Mouse (Mus musculus) cerebellum, postnatal 4 days (tissue): Measurements from ENCODE around the gene Wdr92.
"Not testable (repeated sequence)": the region's sequence is repeated elsewhere in the genome, so short reads cannot be mapped to it uniquely, and the experiment has no call there.

Experiments used
- DNase-seq, 2 experiments: peaks; one replicate each; pipeline ENCODE4 v3.0.0; 2022; ENCODE audit warnings: low spot score in 2 of 2, mixed read lengths in 1 of 2

Gene Wdr92

GRCm38 (mm10) chr11:17211258-17212140, 29.6 kb downstream of the Wdr92 start, which contains the start of gene Pno1:
Gene Pno1 (minus strand): TSS chr11:17211568.
- DNase-seq = peak; percentile 83 to 93

DNA sequence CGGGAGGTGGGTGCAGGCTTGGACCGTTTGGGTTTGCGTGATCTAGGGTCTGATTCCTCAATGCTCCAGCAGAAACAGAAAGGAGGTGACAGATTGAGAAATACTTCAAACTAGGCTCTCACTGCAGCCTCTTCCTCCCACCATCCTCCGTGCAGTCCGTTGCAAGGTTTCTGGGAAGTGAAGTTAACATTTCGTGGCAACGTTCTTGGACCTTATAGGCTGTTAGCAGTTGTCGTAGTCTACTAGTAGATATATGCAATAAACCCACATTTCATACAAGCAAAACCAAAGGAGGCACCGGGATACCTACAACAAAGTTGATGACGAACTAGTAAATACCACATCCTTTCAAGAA, 30.2 kb downstream of the Wdr92 start:
- no peak for DNase-seq

GRCm38 (mm10) chr11:17212903-17213509, 31.1 kb downstream of the Wdr92 start:
- DNase-seq = no peak

- DNase-seq = no peak
Observed at GRCm38 (mm10) chr11:17215475-17215874, 33.6 kb downstream of the Wdr92 start.

DNA sequence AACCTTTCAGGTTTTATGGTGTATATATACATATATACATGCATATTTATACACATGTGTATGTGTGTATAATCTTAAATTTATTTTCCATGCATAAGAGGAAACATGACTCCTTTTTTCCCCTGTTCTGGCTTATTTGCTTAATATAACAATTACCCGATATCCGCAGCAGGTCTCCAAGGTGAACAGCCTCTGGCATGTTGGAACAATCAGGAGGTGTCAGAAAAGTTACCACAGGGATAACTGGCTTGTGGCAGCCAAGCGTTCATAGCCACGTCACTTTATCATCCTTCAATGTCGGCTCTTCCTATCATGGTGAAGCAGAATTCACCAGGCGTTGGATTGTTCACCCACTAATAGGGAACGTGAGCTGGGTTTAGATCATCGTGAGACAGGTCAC, 39.2 kb downstream of the Wdr92 start:
- no peak for DNase-seq

DNA sequence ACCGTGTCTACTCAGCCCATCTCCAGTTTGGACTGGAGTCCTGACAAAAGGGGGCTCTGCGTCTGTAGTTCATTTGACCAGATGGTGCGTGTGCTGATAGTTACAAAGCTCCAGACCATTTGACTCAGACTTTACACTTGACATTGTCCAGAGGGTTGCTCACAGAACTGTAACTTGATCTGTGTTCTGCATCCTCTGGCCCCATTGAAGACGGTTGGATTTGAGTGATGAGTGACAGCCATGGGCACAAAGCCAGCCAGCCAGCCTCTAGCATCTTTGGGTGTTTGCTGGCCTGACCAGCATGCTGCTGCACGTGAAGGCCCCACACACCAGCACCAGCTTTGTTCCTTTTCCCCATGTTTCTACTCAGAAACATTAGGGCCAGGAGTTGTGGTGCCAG, 50.9 kb downstream of the Wdr92 start:
- no peak for DNase-seq

DNA sequence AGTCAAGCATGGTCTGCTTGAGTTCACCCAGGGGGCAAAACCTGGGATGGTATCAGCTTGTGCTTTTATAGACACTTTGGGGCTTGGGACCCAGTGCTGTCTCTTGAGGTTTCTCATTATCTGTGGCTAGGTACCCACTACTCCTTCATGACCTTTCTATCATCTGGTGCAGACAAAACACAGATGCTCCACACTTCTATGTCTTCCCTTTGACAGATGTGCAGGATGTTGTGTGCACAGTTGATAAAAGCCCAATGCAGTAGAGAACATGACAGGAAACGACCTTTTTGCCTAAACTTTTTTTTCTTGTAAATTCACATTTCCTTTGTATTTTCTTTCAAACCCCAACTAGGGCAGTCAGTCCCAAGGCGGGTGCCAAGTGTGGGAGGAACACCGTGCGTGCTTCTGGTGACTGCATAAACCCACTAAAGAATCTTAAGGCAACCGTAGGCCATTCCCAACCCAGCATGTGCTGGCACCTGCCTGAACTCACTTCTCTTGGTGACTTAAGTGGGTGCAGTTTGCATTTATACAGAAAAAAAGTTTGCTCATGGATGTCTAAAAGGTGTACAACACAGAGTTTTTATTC, 54.6 kb downstream of the Wdr92 start:
- no peak for DNase-seq

- DNase-seq = not testable (repeated sequence)
Observed at GRCm38 (mm10) chr11:17238598-17238997, 56.7 kb downstream of the Wdr92 start.

DNA sequence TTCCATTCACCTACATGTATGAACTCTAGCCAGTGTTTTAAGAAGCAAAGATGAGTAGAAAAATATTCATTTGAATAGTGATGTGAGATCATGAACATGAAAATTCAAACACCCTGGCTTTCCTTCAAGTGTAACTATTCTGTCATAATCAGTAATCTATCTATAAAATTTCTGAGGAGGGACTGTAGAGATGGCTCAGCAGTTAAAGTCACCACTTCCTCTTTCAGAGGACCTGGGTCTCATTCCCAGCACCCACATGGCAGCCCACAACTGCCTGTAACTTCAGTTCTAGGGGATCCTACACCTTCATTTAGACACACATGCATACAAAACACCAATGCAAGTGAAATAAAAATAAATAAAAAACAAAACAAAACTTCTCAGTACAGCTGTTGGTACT, 66.8 kb downstream of the Wdr92 start:
- DNase-seq = no peak

GRCm38 (mm10) chr11:17256813-17257365, 75.0 kb downstream of the Wdr92 start:
- DNase-seq = peak in 1 of 2 experiments; percentile 10

- DNase-seq = peak; percentile 93 to 96
Observed at GRCm38 (mm10) chr11:17257443-17257842, 75.5 kb downstream of the Wdr92 start, which contains the start of gene C1d. Gene C1d (plus strand): TSS chr11:17257579.

DNA sequence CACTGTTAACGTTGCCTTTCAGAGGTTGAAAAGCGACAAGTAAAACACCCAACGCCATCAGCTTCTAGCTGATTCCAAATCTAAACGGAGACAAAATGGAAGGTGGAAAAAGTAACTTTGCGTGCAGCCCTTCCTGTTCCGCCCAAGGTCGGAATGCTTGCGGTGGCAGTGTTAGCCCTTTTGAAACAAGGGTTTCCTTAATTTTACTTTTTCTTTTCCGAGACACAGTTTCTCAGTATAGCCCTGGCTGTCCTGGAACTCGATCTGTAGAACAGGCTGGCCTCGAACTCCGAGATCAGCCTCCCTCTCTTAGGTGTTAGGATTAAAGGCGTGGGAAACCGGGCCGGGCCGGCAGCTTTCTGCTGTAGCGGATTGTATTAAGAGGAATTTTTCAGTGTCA, 76.0 kb downstream of the Wdr92 start:
- DNase-seq = no peak

- no peak for DNase-seq
Observed at GRCm38 (mm10) chr11:17267176-17267575, 85.3 kb downstream of the Wdr92 start.

DNA sequence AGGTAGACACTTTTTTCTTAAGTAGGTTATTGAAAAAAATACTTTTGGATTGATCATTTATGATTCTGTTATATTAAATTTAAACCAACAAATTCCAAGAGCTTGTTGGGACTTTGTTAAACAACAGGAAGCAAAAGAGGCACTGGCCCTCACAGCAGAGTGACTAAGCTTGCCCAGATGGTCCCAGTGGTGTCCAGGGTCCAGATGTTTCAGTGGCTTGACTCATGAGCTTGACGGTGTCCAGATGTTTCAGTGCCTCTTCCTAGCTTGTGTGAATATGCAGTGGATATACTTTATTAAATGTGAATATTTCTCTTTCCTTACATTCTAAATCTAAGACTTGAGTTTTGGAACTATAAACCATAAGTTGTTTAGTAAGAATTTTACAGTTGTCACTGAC, 86.9 kb downstream of the Wdr92 start:
- DNase-seq = no peak

GRCm38 (mm10) chr11:17279959-17280358, 98.1 kb downstream of the Wdr92 start:
- DNase-seq = peak in 1 of 2 experiments; percentile 46
